Mouse (Mus musculus) MEL (cell line): ENCODE measurements around the gene Arhgef17. TPM values are rescaled to one million over a fixed set of nuclear protein-coding genes. Genes with fewer than 3 reads are reported as not detected.

Experiments used
- DNase-seq: peaks from one replicate; pipeline ENCODE4 v3.0.0; 2011; ENCODE audit warnings: low read depth, low spot score
- H3K27ac ChIP-seq: 2 replicates; pipeline ENCODE4 v1.5.1; 2012; ENCODE audit warnings: low read depth, mild to moderate bottlenecking, control low read depth, low read length, moderate library complexity; ENCODE audit not compliant: control insufficient read depth
- H3K27me3 ChIP-seq, 2 experiments: fragments of 150-350 bp in 1 of 2; sonication (generic) in 1 of 2; 2 replicates each; pipeline ENCODE4 v1.6.1; 2012; ENCODE audit warnings: low read length in 2 of 2, mild to moderate bottlenecking in 2 of 2, improper control_type of control experiment in 1 of 2, moderate library complexity in 1 of 2; ENCODE audit not compliant: insufficient read depth in 2 of 2, control insufficient read depth in 1 of 2
- H3K36me3 ChIP-seq, 2 experiments: 2 replicates each; pipeline ENCODE4 v1.6.1; 2012 to 2014; ENCODE audit warnings: low read length in 2 of 2, improper control_type of control experiment in 1 of 2, inconsistent platforms in 1 of 2, mild to moderate bottlenecking in 1 of 2; ENCODE audit not compliant: insufficient read depth in 2 of 2, control insufficient read depth in 1 of 2
- H3K4me1 ChIP-seq, 2 experiments: fragments of 150-350 bp in 1 of 2; sonication (generic) in 1 of 2; 2 replicates each; pipeline ENCODE4 v1.6.1; 2012; ENCODE audit warnings: low read length in 2 of 2, improper control_type of control experiment in 1 of 2, mild to moderate bottlenecking in 1 of 2; ENCODE audit not compliant: insufficient read depth in 2 of 2, control insufficient read depth in 1 of 2
- H3K4me3 ChIP-seq, 2 experiments: fragments of 150-350 bp in 1 of 2; sonication (generic) in 1 of 2; 2 replicates each; pipeline ENCODE4 v1.5.1; 2012; ENCODE audit warnings: low read depth in 2 of 2, low read length in 2 of 2, mild to moderate bottlenecking in 2 of 2, moderate library complexity in 2 of 2, control low read depth in 1 of 2, improper control_type of control experiment in 1 of 2; ENCODE audit not compliant: control insufficient read depth in 1 of 2, insufficient read depth in 1 of 2
- H3K79me2 ChIP-seq: 2 replicates; pipeline ENCODE4 v1.6.1; 2012; ENCODE audit warnings: mild to moderate bottlenecking, low read length, moderate library complexity; ENCODE audit not compliant: control insufficient read depth, poor library complexity, insufficient read depth
- H3K9ac ChIP-seq: 2 replicates; pipeline ENCODE4 v1.6.1; 2012; ENCODE audit warnings: low read depth, mild to moderate bottlenecking, control low read depth, low read length, moderate library complexity; ENCODE audit not compliant: control insufficient read depth, poor library complexity, severe bottlenecking
- H3K9me3 ChIP-seq: fragments of 150-350 bp; sonication (generic); replicated peaks from 2 replicates; pipeline ENCODE4 v1.6.1; 2012; ENCODE audit warnings: mild to moderate bottlenecking, low read length, improper control_type of control experiment, moderate library complexity; ENCODE audit not compliant: insufficient read depth
- BHLHE40 ChIP-seq: IDR thresholded peaks from 2 replicates; pipeline ENCODE4 v1.6.1; 2012; ENCODE audit warnings: low read depth, mild to moderate bottlenecking, inconsistent platforms, low read length, improper control_type of control experiment, borderline replicate concordance
- CTCF ChIP-seq, 3 experiments: IDR thresholded peaks in 2 of 3; conservative IDR thresholded peaks in 1 of 3; 2 replicates each; pipeline ENCODE4 v1.5.1; 2011 to 2012; ENCODE audit warnings: low read length in 3 of 3, low read depth in 2 of 3, mild to moderate bottlenecking in 2 of 3, improper control_type of control experiment in 1 of 3, inconsistent platforms in 1 of 3, mixed read lengths in 1 of 3, moderate library complexity in 1 of 3; ENCODE audit not compliant: control insufficient read depth in 1 of 3, insufficient read depth in 1 of 3, poor library complexity in 1 of 3, severe bottlenecking in 1 of 3
- ELF1 ChIP-seq: IDR thresholded peaks from 2 replicates; pipeline ENCODE4 v1.6.1; 2014; ENCODE audit warnings: low read depth, mild to moderate bottlenecking, inconsistent platforms, low read length, improper control_type of control experiment, moderate library complexity
- EP300 ChIP-seq, 2 experiments: IDR thresholded peaks; 2 replicates each; pipeline ENCODE4 v1.6.1; 2011; ENCODE audit warnings: improper control_type of control experiment in 2 of 2, low read length in 2 of 2, low read depth in 1 of 2, mild to moderate bottlenecking in 1 of 2
- ETS1 ChIP-seq: IDR thresholded peaks from 2 replicates; pipeline ENCODE4 v1.6.1; 2012; ENCODE audit warnings: low read depth, mild to moderate bottlenecking, inconsistent platforms, low read length, improper control_type of control experiment, moderate library complexity
- GABPA ChIP-seq: IDR thresholded peaks from 2 replicates; pipeline ENCODE4 v1.6.1; 2012; ENCODE audit warnings: low read depth, mild to moderate bottlenecking, inconsistent platforms, low read length, improper control_type of control experiment, moderate library complexity
- GATA1 ChIP-seq: IDR thresholded peaks from 2 replicates; pipeline ENCODE4 v1.6.1; 2011; ENCODE audit warnings: low read depth, low read length, improper control_type of control experiment
- JUND ChIP-seq: IDR thresholded peaks from 2 replicates; pipeline ENCODE4 v1.6.1; 2011; ENCODE audit warnings: low read depth, mild to moderate bottlenecking, improper control_type of control experiment, low read length
- KAT2A ChIP-seq: conservative IDR thresholded peaks from 2 replicates; pipeline ENCODE4 v1.6.1; 2012; ENCODE audit warnings: low read depth, low read length, improper control_type of control experiment, inconsistent platforms
- MEF2A ChIP-seq: IDR thresholded peaks from 2 replicates; pipeline ENCODE4 v1.6.1; 2014; ENCODE audit warnings: low read depth, mild to moderate bottlenecking, inconsistent platforms, low read length, improper control_type of control experiment; ENCODE audit not compliant: poor library complexity, insufficient replicate concordance, severe bottlenecking; ENCODE audit errors: extremely low read depth
- MXI1 ChIP-seq: IDR thresholded peaks from 2 replicates; pipeline ENCODE4 v1.6.1; 2011; ENCODE audit warnings: mild to moderate bottlenecking, low read depth, low read length, improper control_type of control experiment
- MYC ChIP-seq: IDR thresholded peaks from 2 replicates; pipeline ENCODE4 v1.6.1; 2011; ENCODE audit warnings: low read depth, mild to moderate bottlenecking, low read length, improper control_type of control experiment, moderate library complexity
- NRF1 ChIP-seq: IDR thresholded peaks from 2 replicates; pipeline ENCODE4 v1.6.1; 2014; ENCODE audit warnings: low read depth, mild to moderate bottlenecking, inconsistent platforms, low read length, improper control_type of control experiment, moderate library complexity; ENCODE audit not compliant: poor library complexity, insufficient read depth, severe bottlenecking
- POLR2AphosphoS2 ChIP-seq: IDR thresholded peaks from 2 replicates; pipeline ENCODE4 v1.6.1; 2011; ENCODE audit warnings: low read length, improper control_type of control experiment
- POLR2AphosphoS5 ChIP-seq: IDR thresholded peaks from 2 replicates; pipeline ENCODE4 v1.6.1; 2012; ENCODE audit warnings: low read depth, borderline replicate concordance, mild to moderate bottlenecking, inconsistent platforms, low read length, moderate library complexity, mixed read lengths
- RAD21 ChIP-seq: IDR thresholded peaks from 2 replicates; pipeline ENCODE4 v1.6.1; 2011; ENCODE audit warnings: mild to moderate bottlenecking, low read depth, low read length, improper control_type of control experiment
- RCOR1 ChIP-seq: IDR thresholded peaks from 2 replicates; pipeline ENCODE4 v1.6.1; 2012; ENCODE audit warnings: low read depth, mild to moderate bottlenecking, inconsistent platforms, low read length, improper control_type of control experiment
- SIN3A ChIP-seq: IDR thresholded peaks from 2 replicates; pipeline ENCODE4 v1.6.1; 2012; ENCODE audit warnings: low read length, improper control_type of control experiment, inconsistent platforms
- TAL1 ChIP-seq: IDR thresholded peaks from 2 replicates; pipeline ENCODE4 v1.6.1; 2012; ENCODE audit warnings: mild to moderate bottlenecking, inconsistent platforms, low read length, moderate library complexity, mixed read lengths
- TCF12 ChIP-seq: IDR thresholded peaks from 2 replicates; pipeline ENCODE4 v1.6.1; 2014; ENCODE audit warnings: low read depth, mild to moderate bottlenecking, inconsistent platforms, low read length, improper control_type of control experiment, moderate library complexity
- UBTF ChIP-seq: IDR thresholded peaks from 2 replicates; pipeline ENCODE4 v1.6.1; 2012; ENCODE audit warnings: low read depth, mild to moderate bottlenecking, inconsistent platforms, low read length, improper control_type of control experiment, moderate library complexity, borderline replicate concordance; ENCODE audit not compliant: insufficient read depth
- USF1 ChIP-seq: IDR thresholded peaks from 2 replicates; pipeline ENCODE4 v1.6.1; 2014; ENCODE audit warnings: low read depth, mild to moderate bottlenecking, inconsistent platforms, low read length, improper control_type of control experiment, moderate library complexity
- ZC3H11A ChIP-seq: IDR thresholded peaks from 2 replicates; pipeline ENCODE4 v1.6.1; 2012; ENCODE audit warnings: low read depth, mild to moderate bottlenecking, inconsistent platforms, low read length, improper control_type of control experiment
- ZMIZ1 ChIP-seq: IDR thresholded peaks from 2 replicates; pipeline ENCODE4 v1.6.1; 2012; ENCODE audit warnings: low read depth, mild to moderate bottlenecking, inconsistent platforms, low read length, improper control_type of control experiment, moderate library complexity
- polyA plus RNA-seq, 2 experiments: library from polyadenylated mRNA; stranded (reverse) in 1 of 2; unstranded in 1 of 2; fragments of >175 nt in 1 of 2; fragments of >200 nt in 1 of 2; gene quantifications; 2 replicates each; pipeline versions ENCODE4 v1.2.1 to v1.2.4; 2012; ENCODE audit warnings: low replicate concordance in 2 of 2, low read depth in 1 of 2; ENCODE audit not compliant: insufficient read length in 2 of 2, insufficient read depth in 1 of 2, missing spikeins in 1 of 2
- total RNA-seq: library from RNA; depleted of rRNA; stranded (reverse); fragments of 300-350 nt; gene quantifications from 2 replicates; pipeline ENCODE4 v1.2.3, GENCODE M21; 2012

Arhgef17 gene
- total and polyA plus RNA-seq, 3 experiments, result under 0.01 TPM; not detected in 2

DNA sequence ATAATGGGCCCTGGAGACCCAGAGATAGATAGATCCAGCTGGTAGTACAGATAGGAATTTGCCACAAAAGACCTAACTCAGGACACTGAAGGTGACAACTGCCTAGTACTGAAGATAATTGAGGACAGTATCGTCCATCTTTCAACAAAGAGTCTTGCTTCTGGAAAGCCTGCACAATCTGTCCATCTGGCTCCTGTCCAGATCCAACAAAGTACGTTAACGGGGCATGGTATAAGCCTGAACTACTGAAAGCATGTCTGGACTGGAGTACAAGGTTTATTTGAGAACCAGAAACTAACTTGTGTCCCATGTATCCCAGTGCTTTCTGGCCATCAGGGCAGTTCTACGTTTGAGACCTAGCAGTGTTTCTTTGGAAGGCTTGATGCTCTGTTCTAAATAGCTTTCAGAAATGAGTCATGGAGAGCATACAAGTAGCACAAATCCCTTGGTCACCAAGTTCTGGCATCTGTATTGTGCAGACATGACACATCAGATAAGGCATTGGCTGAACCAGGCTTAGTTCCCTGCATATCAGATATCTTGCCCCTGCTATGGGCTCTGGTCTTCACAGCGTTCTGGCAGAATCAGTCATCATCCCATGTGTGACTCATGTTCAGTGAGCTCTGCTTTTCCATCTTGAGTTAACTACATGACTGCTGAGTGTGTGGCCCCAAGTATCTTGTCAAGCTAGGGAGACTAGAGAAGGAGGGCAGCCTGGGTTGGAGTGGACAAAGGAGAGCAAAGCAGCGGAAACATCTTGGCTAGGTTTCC lies 92.1 kb downstream of the Arhgef17 start:
- peaks cover 15 to 39% of the 10 kb centered on the region in 2 experiments for H3K4me1 ChIP-seq
- DNase-seq, result peak; percentile 72
- H3K4me3 ChIP-seq, result no peak overlapping the region
- H3K36me3 ChIP-seq, result peaks cover 0 to 24% of the 10 kb centered on the region in 2 experiments; a peak in 2 of 4 replicates
- no peaks in the 10 kb centered on the region for H3K9me3 ChIP-seq
- H3K27me3 ChIP-seq, result no peaks in the 10 kb centered on the region
- H3K79me2 ChIP-seq, result no peaks in the 10 kb centered on the region
- no peak overlapping the region for H3K27ac ChIP-seq
- no peak overlapping the region for H3K9ac ChIP-seq
- TF ChIP-seq ETS1, result peak; percentile 40; the same call in 1 of the 2 replicates
- peak; percentile 58 for TF ChIP-seq TAL1
- peak; percentile 87 for TF ChIP-seq GATA1
- no peak for TF ChIP-seq JUND

GRCm38 (mm10) chr7:100837701-100838100 lies 94.2 kb downstream of the Arhgef17 start:
- H3K36me3 ChIP-seq, result peaks cover 0 to 11% of the 10 kb centered on the region in 2 experiments; a peak in 2 of 4 replicates
- no peaks in the 10 kb centered on the region for H3K9me3 ChIP-seq
- H3K27ac ChIP-seq, result no peak overlapping the region

DNA sequence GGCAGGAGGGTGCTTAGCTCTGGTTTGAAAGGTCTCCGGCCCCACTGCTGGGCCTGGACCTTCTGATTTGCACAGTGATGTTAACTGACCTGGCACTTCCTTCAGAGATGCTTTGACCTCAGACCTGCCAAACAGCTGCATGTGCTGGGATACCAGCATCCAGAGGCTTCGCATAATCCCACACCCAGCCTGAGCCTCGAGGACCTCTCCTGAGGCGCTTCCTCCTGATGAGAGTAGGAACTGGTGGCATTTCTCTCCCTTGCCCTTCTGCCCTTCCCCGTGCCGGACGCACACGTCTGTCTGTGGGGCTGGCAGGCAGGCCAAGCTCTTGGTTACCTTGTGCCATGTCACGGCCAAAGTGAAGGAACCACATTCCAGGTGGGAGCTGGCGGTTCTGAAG lies 95.2 kb downstream of the Arhgef17 start:
- Histone ChIP-seq H3K27me3 (no peaks in the 10 kb centered on the region), H3K9me3 (no peaks in the 10 kb centered on the region), H3K9ac (no peak overlapping the region), H3K36me3 (peaks cover 0 to 11% of the 10 kb centered on the region in 2 experiments; a peak in 2 of 4 replicates), H3K4me3 (no peak overlapping the region), H3K4me1 (peaks cover 5 to 21% of the 10 kb centered on the region in 2 experiments), H3K27ac (no peak overlapping the region), H3K79me2 (no peaks in the 10 kb centered on the region)
- no peak for TF ChIP-seq POLR2AphosphoS5
- no peak for TF ChIP-seq POLR2AphosphoS2
- no peak for TF ChIP-seq ELF1
- TF ChIP-seq EP300 (IDR thresholded peaks at IDR 0.05; ENCODE audit: low read depth in 1 of 2, low read length in 2 of 2), result no peak
- TF ChIP-seq GABPA, result no peak
- no peak for TF ChIP-seq UBTF
- TF ChIP-seq ZMIZ1, result no peak
- no peak for TF ChIP-seq BHLHE40
- TF ChIP-seq RAD21, result no peak
- TF ChIP-seq USF1, result no peak
- no peak for TF ChIP-seq CTCF (IDR thresholded peaks at IDR 0.05 in 2 of 3, conservative IDR thresholded peaks at IDR 0.05 in 1 of 3; ENCODE audit: control insufficient read depth in 1 of 3, insufficient read depth in 1 of 3, low read depth in 2 of 3, low read length in 3 of 3, poor library complexity in 1 of 3, severe bottlenecking in 1 of 3)
- no peak for TF ChIP-seq ZC3H11A
- no peak for TF ChIP-seq NRF1
- TF ChIP-seq TCF12, result no peak
- no peak for TF ChIP-seq MEF2A
- DNase-seq, result no peak

More at GRCm38 (mm10) chr7:100837701-100838100, 94.2 kb downstream of the Arhgef17 start:
- no peak overlapping the region for H3K4me3 ChIP-seq
- H3K4me1 ChIP-seq, result peaks cover 5 to 21% of the 10 kb centered on the region in 2 experiments
- H3K79me2 ChIP-seq, result no peaks in the 10 kb centered on the region
- H3K27me3 ChIP-seq, result no peaks in the 10 kb centered on the region
- TF ChIP-seq KAT2A, result no peak
- TF ChIP-seq MXI1, result no peak
- TF ChIP-seq MYC, result no peak
- no peak for TF ChIP-seq BHLHE40
- TF ChIP-seq ZMIZ1, result no peak
- no peak for TF ChIP-seq RCOR1
- no peak for TF ChIP-seq RAD21
- TF ChIP-seq TCF12, result no peak
- TF ChIP-seq POLR2AphosphoS2, result no peak
- TF ChIP-seq SIN3A, result no peak
- H3K9ac ChIP-seq, result no peak overlapping the region
- no peak for DNase-seq
